Mouse (Mus musculus) fibroblast of lung, adult 2 months (primary cell): ENCODE results near the gene Neurog1.

ENCODE experiments used
- DNase-seq: peaks from one replicate; pipeline ENCODE4 v3.0.0-alpha.2; 2011; ENCODE audit warnings: low read depth

The Neurog1 gene

DNA sequence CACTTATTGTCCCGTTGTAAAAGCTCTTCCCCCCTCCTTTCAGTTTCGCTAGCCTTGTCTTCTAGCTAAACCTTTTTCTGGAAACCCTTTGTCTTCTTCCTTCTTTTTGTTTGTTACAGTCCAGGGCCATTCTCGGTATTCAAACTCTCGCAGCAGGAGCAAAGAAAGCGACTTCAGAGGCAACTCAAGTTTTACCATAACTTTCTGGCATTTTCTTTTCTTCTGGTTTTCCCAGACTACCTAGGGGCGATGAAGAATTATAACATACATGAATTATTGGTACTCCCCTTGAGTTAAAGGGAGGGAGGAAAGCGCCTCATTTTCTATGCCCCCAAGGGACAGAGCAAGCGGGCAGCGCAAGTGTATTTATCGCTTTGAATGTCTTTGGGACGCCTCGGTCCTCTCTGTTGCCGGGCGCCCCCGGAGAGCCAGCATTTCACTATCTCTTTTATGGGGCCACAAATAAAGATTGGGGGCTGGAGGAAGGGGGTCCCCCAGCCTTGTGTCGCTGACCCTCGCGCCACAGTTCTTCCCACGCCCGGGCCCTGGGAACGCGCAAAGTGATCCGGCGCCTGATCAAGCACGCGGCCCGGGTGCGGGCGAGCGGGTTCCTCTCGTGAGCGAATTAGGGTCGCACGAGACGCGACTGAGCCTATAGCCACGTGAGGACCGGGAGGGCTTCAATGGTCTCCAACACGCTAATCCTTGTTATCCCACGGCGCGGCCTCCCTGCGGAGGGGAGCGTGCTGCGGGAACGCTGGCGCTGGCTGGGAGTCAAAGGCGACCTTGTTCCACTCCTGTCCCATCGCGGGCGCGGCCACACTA, 6.4 kb upstream of the Neurog1 start:
- no peak for DNase-seq

DNA sequence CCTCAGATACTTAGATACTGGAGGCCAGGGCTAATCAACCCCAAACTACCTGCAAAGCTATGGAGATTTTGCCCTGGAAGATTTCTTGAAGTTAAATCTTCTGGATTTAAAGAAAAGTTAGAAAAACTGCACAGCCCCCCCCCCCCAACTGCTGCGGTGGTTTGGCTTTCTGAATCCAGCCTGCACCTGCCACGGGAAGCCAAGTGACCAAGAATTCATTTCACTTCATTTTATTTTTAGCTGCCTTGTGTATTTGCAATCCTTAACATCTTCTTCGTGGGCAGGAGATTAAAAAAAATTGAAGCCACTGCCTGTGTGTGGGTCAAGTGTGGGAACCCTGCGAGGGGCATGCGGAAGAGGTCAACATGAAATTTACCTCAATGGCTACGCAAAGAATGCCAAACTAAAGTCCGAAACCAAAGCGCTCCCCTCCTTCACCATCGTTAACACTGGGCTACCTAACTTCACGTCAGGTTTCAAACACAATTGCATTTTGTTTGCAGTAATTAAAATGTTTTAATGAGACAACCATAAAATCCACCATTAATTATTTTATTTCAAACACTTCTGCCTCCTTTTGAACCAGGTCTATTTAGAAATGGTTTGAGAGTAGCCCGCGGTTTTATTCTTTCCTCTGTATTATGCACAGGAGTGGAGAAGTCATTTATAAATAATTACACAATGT, 5.6 kb upstream of the Neurog1 start:
- no peak for DNase-seq

DNA sequence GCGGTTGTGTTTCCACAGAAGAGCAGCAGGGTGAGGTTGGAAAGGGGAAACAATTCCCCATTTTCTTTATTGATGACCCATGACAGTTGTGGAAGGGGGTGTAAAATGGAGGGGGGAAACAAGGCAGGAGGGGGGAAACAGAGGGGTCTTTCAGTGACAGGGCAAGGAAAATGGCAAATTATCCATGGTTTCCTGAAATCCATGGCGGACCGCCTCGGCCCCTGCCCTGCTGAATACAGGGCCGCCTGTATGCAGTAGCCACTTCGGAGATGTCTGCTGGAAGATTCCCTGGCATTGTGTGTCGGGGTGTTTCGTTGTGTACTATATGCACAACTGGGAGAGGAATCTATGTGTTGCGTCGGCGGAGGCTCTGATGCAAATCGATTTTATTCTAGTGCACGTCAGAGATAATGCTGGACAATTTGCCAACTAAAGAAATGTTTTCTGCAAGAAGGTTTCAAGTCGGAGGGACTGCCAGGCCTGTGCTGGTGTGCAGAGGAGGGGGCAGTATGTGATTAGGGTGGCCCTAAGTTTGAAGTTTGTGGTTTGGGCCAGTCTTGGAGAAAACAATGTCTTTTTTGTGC, 4.8 kb upstream of the Neurog1 start:
- DNase-seq = no peak

DNA sequence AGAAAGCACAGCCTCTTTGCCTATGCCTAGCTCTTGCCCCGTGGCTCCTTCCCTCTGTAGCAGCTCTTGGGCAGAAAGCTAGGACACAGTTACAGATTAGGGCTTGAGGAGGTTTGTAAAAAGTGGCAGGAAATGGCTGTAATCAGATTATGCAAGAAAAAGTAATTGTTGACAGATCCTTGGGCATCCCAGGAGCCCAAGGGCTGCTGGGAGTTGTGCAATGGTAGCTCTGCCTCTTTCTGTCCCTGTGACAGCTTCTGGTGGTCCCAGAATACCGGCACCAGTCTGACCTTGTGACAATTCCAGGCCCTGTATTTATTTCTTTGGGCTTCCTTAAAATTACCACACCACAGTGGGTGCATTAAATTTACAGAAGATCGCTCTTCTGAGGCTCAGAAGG, 1.4 kb upstream of the Neurog1 start:
- DNase-seq = no peak

DNA sequence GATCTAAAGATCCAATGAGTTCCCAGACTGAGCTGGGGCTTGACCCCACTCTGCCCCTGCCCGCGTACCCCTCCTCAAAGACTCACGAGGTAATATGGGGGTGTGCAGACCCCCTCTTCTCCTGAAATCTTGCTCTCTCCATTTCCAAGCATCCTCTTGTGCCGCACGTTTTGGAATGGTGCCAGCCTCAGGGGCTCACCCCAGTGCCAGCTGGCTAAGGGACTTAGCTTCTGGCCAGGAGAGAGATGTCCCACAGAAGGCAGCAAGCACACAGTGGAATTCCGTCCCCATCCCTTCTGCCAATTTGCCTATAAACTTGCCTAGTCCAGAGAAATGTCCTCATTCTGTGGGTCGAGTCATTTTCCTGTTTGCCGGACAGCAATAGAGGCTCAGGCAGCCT, 820 bp upstream of the Neurog1 start:
- DNase-seq = no peak

DNA sequence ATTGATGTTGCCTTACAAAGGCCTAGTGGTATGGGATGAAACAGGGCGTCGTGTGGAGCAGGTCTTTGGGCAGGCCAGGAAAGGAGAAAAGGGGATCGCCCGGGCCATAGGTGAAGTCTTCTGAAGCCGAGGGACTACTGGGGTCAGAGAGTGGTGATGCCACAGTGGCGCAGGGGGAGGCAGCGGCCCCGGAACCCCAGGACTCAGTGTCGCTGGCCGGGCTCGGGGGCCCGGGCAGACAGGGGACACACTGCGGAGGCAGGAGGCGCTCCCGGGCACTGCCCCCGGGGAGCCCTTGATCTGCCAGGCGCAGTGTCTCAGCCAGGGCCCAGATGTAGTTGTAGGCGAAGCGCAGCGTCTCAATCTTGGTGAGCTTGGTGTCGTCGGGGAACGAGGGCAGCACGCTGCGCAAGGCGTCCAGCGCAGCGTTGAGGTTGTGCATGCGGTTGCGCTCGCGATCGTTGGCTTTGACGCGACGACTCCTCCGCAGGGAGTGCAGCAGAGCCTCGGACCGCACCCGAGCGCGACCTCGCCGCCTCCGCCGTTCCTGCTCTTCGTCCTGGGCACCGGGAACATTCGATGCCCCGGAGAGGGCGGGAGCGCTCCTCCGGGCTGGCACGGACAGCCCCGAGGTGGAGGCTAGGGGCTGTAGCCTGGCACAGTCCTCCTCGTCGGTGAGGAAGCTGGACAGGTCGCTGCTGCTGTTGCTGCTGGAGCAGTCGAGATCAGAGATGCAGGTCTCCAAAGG, 613 bp downstream of the Neurog1 start:
- DNase-seq = no peak

DNA sequence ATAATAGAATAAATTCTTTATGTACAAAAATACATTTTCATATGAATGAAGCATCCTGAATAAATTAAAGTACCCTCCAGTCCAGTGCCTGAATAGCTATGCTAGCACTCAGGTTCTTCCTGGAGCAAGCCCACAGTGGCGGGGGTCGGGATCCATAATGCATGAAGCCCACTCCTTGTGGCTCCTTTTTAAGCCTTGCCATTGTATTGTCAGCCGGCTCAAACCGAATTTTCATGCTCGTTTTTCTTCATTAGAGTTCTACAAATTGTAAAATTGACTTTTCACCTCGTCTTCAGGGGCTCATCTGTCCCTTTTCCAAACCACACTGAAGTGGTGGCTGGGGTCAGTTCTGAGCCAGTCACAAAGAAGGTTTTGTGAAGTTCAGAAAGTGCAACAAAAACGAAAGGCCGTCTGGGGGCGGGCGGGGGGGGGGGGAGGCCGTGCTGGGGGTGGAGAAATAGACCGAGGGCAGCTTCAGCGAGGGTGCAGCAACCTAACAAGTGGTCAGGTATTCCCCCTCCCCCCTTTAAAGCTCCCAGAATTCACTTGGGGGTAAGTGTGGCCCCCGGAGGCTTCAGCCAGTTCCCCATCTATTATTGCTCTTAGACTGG, 1.3 kb downstream of the Neurog1 start:
- DNase-seq = no peak

DNA sequence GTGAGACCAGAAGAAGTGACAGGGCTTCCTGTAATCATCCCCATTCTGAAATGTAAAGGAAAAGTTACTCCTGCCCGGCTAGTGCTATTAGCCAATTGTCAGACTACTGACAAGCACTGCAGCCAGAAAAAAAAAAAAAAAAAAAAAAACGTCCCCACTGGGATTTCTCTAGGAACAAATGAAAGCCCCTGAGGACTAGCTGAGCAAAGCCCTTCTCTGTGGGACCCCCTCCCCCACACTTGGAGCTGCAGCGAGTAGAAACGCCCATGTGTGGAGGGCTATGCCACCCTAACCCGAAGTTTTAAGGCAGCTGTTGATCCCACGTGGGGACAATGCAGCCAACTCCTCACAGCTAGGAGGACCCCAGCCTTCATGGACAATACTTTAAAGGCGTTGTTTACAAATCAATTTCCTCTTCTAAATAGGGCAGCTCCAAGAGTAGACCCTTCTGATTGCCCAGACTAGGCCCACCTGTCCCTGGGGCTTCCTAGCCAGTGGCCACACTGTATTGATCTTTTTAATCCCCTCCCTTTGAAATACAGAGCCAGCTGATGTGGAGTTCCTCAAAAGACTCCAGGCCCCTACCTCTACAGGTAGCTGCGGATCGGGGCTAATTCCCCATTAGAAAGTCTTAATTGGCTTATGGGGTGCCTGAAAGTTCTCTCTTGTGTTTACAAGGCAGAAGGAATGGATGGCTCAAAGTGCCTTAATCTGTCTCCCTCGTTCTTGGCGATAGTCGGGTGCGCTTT, 2.2 kb downstream of the Neurog1 start:
- DNase-seq = no peak

DNA sequence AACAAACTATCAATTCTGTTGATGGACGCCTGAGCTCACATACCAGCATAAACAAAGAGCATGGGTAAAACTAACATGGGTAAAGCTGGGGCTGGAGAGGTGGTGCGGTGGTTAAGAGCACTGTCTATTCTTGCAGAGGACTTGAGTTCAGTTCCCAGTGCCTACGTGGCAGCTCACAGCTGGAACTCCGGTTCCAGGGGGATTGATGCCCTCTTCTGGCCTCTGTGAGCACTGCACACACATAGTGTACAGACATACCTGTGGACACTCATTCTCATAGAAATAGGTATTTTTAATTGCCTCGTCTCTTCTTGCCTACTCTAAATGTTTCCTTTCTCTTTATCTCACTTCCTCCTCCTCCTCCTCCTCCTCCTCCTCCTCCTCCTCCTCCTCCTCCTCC, 8.9 kb downstream of the Neurog1 start:
- no peak for DNase-seq

DNA sequence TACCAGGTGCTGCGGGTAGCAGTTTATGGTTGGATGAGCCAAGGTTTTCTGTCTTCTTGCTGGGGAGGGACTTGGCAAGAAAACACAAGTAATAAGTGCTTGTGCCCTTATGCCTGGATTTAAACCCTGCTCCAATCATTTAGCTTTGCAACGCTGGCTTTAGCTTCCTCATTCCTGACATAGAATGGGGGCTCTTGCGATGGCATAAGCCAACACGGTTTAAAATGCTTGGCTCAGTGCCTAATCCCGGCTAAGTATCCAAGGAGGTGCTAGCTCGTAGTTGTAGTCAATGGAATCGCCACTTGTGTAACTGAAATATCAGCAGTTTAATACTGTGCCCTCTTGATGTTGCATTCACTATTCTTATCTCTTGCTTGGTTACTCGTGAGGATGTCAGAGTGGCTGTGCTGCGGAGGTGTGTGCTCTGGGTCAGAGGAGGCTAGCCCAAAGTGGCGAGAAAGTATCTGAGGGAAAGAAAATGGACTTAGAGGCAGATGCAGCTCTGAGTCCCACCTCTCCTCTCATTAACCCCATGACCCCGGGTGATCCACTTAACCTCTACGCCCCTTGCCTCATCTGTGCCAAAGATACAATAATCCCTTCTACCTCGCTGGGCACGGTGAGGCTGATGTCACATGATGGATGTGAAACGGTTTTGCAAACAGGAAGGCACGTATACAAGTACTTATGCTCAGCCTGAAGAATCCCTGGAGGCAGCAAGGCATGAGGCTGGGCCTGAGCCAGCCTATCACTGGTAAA, 11.8 kb downstream of the Neurog1 start:
- no peak for DNase-seq

DNA sequence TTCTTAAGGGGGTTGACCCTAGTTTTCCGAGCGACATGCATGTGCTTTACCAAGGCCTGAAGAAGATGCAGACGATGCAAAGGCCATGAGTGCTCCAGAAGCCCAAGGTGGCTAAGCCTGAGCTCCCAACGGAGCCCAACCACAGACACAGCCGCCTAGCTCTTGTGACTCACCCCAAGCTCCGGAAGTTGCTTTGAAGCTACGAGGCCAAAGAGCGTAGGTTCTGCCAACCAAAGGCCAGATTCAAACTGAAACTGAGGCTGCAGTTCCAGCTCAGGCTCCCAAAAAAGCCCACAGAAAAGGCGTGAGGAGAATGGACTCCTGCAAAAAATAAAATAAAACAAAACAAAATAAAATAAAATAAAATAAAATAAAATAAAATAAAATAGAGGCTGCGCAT, 14.1 kb downstream of the Neurog1 start:
- peak; percentile 12 for DNase-seq

DNA sequence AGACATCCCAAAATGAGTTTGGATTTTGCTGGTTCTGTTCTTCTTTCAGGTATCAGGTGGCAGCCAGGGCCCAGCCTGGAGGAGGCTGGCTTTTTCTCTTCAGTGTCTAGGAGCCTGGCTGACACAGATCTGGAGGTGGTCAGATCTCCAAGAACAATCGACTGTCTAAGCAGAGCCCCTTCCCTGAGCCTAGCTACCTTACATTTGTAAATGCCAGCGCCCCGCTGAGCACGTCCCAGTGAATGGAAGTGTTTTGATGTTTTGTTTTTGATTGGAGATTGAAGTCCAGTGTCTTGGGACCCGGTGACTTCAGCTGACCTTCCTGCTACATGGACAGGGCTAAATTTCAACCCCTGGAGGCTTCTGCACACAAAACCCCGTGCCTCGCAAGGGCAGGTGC, 15.8 kb downstream of the Neurog1 start:
- DNase-seq = no peak

DNA sequence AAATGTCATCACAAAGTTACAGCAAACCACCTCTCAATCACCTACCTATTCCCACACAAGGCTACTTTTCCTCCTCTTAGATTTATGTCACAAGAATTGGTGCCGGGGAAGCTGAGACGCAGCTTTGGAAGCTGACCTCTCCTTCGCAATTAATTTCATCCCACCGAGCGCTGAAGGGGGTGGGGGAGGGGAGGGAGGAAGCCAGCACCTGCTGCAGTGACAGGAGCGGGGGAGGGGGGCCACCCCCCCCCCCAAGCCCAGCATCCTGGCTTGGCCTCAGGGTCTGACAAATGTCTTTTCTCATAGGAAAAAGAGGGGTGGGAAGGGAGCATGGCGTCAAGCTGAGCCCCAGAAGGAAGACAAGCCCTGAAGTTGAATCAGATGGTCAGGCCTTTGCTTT, 23.2 kb downstream of the Neurog1 start:
- DNase-seq = no peak

DNA sequence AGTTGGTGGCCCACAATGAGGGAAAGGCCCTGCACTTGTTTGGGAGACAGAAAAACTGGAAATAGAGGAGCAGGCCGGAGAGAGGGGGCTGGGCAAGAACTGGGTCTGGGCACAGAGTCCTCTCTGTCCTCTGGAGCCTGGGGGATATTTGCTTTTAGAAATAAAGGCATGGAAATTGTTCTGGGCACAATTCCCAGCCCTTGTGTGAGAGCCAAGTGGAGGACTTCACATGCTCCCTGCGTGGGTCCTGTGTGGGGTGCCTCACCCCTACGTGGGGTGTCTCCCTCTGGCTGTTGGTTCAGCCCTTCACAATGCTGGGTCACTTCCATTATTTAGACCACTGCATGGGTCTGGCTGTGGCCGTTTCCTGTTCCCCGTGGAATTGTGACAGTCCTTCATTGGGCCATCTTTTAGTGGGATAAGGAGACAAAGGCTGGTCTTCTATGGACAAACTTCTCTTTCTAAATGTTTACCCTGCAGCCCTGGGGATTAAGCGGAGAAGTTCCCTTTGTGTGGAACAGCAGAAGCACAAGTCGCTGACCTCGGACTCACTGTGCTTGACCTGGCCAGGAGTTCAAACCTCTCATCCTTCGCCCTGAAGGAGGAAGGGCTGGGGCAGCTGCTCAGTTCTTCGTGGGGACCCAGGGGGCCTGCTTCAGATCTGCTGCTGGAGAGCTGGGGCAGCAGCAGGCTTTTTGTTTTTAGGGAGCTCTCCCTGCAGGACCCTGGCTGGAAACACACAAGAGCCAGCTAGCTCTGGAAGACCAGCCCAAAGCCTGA, 25.6 kb downstream of the Neurog1 start:
- no peak for DNase-seq

DNA sequence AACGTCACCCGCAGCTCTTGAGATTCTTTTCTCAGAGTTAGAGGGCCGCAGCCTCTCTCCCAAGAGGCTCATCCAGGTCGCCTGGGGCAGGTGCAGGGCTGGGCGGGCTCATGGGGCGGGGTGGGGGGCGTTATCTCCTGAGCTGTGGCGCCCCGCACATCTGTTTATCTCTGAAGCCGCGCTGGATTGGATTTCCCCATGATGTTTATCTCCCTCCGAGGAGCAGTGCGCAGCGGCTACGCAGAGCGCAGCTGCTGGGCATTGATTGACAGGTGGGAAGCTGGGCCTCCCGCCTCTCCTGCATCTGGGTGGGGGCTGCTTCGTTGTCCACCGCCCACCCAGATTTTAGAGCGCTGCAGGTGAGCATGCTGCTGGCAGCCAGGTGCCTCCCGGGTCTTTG, 28.3 kb downstream of the Neurog1 start:
- DNase-seq = no peak

DNA sequence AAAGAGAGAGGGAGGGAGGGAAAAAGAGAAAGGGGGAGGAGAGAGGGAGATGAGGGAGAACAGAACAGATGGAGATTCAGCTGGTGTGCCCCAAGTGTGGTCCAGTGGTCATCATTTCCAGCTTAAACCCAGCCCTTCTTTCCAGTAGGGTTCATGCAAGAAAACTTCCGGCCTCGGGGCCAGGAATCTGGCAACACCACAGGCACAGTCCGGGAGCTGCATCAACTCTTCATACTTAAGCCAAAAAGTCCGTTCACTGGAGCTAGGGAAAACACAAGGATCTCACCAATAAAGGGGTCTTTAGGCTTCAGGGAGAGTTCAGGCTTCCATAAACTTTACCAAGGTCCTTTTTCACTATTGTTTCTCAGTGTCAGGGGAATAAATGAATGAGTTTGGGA, 29.1 kb downstream of the Neurog1 start:
- no peak for DNase-seq

DNA sequence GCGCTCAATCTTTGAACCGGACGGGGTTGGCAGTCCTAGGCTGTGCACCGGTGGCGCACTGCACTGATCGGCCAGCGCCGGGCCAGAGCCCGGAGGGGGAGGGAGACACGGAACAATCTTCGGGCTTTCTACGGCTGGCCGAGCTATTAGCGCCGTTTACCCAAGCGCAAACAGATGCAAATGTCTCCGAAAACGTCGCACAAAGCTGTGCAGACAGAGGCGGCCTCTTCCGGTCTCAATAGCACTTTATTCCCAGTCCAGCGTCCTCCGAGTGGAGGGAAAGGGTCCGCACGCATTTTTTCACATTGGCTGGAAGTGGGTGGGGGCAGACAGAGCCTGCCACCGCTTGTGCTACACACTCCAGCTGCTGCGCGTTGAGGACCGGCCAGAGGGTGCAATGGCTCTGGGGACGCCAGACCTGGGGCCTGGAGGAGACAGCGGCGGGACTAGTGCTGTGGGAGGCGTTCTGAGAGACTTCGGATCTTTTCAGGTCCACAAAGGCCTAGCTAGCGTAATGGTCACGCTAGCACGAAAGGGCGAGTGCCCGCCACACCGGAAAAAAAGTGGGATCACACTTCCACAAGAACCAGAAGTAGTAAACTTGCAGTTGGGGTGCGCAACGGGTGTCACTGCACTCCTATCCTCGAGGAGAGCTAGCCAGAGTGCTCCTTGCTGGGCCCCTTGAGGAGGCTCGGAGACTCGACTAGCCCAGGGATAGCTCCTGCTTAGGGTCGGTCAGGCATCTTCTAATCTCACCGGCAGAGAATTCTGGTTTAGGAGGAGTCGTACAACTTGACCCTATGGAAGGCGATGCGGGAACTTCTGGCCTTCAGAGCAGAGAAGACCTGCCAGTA, 29.7 kb downstream of the Neurog1 start:
- no peak for DNase-seq

DNA sequence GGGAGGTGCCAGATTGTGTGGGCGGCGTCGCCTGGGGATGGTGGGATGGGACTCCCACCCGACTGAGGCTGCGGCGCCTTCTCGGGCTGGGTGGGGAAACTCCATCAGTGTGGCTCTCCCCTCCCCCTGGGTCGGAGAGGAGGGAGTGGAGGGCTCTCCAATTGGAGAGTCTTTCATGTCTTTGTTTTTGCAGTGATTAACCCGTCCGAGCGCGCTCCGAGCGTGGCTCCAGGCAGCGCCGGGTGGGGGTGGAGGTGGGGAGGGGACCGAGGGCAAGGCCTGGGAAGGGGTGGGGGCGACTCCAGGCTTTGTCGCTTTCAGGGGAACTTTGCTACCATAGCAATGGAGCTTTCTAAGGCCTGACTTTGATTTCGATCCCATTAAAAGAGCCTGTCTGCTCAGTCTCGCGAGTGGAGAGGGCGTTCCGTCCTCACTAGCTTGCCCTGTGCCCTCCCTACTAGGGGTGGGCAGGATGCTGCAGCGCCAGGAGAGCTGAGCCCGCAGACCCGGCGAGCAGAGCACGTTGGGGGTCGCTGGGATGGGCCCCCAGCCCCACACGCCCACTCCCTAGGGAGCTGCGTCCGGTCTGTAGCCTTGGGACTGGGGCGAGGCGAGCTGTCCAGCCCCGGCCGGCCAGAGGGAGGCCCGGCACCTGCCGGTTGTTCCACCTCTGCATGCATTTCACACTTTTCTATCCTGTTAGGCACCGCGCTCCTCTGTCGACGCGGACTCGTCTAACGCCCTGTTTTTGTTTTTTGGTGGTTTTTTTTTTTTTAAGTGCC, 30.6 kb downstream of the Neurog1 start:
- no peak for DNase-seq
